Mouse (Mus musculus) kidney, adult 2 months (tissue): ENCODE measurements at regions not wholly inside any gene's neighbourhood (a gene's known extent, or its start where the extent isn't known, plus 50 kb on each side); places are given as distances from the start of the nearest gene placed in this dataset.

Source experiments
- CTCF ChIP-seq: fragments of 200-500 bp; conservative IDR thresholded peaks from 2 replicates; pipeline ENCODE4 v1.5.1; 2011; ENCODE audit warnings: low read depth, mild to moderate bottlenecking, control low read depth, low read length, moderate library complexity, mixed read lengths; ENCODE audit not compliant: insufficient read depth, insufficient read length
- POLR2A ChIP-seq: fragments of 200-500 bp; IDR thresholded peaks from one replicate; pipeline ENCODE4 v1.6.1; 2011; ENCODE audit warnings: low read depth, low read length, control low read depth

DNA sequence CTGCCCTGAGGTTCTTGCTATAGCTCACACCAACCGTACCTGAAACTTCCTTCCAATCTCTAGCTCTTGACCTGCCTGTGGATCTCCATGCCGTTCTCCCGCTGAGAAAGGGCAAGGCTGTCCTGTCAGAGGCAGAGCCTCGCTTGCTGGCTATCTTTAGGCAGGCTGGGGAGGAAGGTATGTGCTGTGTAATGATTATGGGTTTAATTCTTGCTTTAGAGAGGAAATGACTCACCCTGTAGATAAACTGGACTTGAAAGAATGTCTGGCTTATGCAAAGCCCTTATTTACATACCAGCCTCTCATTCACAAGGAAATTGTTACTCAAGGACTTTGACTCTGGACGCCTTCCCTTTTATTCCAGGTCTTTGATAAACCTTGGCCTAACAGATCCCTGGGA lies 69.8 kb downstream of the Phlda1 start:
- TF ChIP-seq CTCF (no peak), POLR2A (no peak)
